Mouse (Mus musculus) intestine, embryonic 14.5 days (tissue): ENCODE measurements around the gene Fignl2. TPM values are rescaled to one million over a fixed set of nuclear protein-coding genes. Genes with fewer than 3 reads are reported as not detected.
"Not testable (repeated sequence)": the region's sequence is repeated elsewhere in the genome, so short reads cannot be mapped to it uniquely, and the experiment has no call there.

Experiments used
- ATAC-seq: fragments of 200-750 bp; cut with Nextera tagmentation; replicated peaks from 2 replicates; pipeline ENCODE4 v1.8.0; 2017; ENCODE audit warnings: low read depth, moderate number of reproducible peaks, moderate TSS enrichment, moderate library complexity; ENCODE audit not compliant: low FRiP score, low TSS enrichment
- DNase-seq: peaks from one replicate; pipeline ENCODE4 v3.0.0-alpha.2; 2018; ENCODE audit warnings: low spot score
- H3K27ac ChIP-seq: fragments of 300-500 bp; sonication (generic); 2 replicates; pipeline ENCODE4 v1.5.1; 2014; ENCODE audit warnings: low read depth, mild to moderate bottlenecking, control low read depth
- H3K27me3 ChIP-seq: fragments of 300-500 bp; sonication (generic); replicated peaks from 2 replicates; pipeline ENCODE4 v1.6.1; 2014; ENCODE audit warnings: low read length, control low read depth; ENCODE audit not compliant: control insufficient read depth, insufficient read depth
- H3K36me3 ChIP-seq: fragments of 300-500 bp; sonication (generic); 2 replicates; pipeline ENCODE4 v1.6.1; 2014; ENCODE audit warnings: low read length, control low read depth; ENCODE audit not compliant: control insufficient read depth, insufficient read depth
- H3K4me1 ChIP-seq: fragments of 300-500 bp; sonication (generic); replicated peaks from 2 replicates; pipeline ENCODE4 v1.6.1; 2014; ENCODE audit warnings: low read length, control low read depth, mixed read lengths; ENCODE audit not compliant: control insufficient read depth, insufficient read depth
- H3K4me2 ChIP-seq: fragments of 300-500 bp; sonication (generic); 2 replicates; pipeline ENCODE4 v1.6.1; 2014; ENCODE audit warnings: low read length
- H3K4me3 ChIP-seq: fragments of 300-500 bp; sonication (generic); 2 replicates; pipeline ENCODE4 v1.5.1; 2014; ENCODE audit warnings: low read depth, low read length, control low read depth, mixed read lengths
- H3K9ac ChIP-seq: fragments of 300-500 bp; sonication (generic); 2 replicates; pipeline ENCODE4 v1.6.1; 2014; ENCODE audit warnings: mild to moderate bottlenecking, low read length
- H3K9me3 ChIP-seq: fragments of 300-500 bp; sonication (generic); 2 replicates; pipeline ENCODE4 v1.6.1; 2016; ENCODE audit warnings: low read length, control low read depth; ENCODE audit not compliant: control insufficient read depth
- WGBS: fragments of 180-500 bp; shearing (Covaris S2); extraction: QIAGEN DNeasy Blood & Tissue Kit; methylation state at CpG from one replicate; pipeline ENCODE4 v1.1.7; 2014; 5-methylcytosine and 5-hydroxymethylcytosine counted together
- polyA plus RNA-seq: library from polyadenylated mRNA; unstranded; fragments of >200 nt; fragmentation: Nextera tagmentation; extraction: Ambion mirVana; gene quantifications from 2 replicates; pipeline ENCODE4 v1.2.1, GENCODE M21; 2014

Fignl2 gene
- polyA plus RNA-seq, 1 experiment from 2014 or later, result 0.43 TPM

DNA sequence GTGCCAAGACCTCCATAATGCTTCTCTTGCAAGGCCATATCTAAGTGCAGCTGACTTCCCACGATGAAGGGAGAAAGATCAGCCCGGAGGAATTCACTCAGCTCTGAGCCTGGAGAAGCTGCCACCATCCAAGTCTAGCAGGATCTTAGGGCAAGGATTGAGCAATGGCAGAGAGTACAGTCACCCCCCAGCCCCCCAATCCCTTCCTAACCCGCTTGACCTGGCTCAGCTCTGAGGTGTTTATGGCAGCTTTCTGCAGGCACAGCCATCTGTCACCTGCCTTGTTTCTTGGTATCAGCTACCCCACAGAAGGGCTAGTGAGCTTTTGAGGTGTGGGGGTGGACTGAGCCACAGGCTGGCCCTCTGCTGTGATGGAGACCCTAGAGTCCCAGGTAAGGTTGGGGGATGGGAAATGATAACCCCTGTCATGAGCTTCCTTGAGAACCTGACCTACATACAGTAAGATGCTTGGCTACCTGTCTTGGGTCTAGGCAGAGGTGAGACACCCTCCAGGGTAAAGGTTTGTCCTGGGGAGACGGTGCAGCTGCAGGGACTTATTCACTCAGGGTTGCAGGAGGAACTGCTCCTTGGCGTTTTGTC is 37.2 kb upstream of the Fignl2 start, which contains the start of gene Ankrd33:
TSS of gene Ankrd33 (plus strand) at position 245 of the 600 bp plus-strand sequence.
- Histone ChIP-seq H3K27me3 (no peaks in the 10 kb centered on the region), H3K9me3 (no peaks in the 10 kb centered on the region), H3K9ac (no peak within 1 kb of the TSS), H3K36me3 (no peaks in the 10 kb centered on the region), H3K4me3 (no peak within 1 kb of the TSS), H3K4me2 (no peak within 1 kb of the TSS), H3K27ac (no peak within 1 kb of the TSS), H3K4me1 (peaks cover 5% of the 10 kb centered on the region; the same call in 1 of the 2 replicates)
- DNase-seq (no peak), ATAC-seq (no peak)
- 77% methylated on average over 5 of the region's 5 CpGs for WGBS

GRCm38 (mm10) chr15:101113778-101114177 is 35.4 kb upstream of the Fignl2 start:
- not testable (repeated sequence) for H3K36me3 ChIP-seq, H3K9me3 ChIP-seq, H3K9ac ChIP-seq, H3K4me2 ChIP-seq, H3K4me1 ChIP-seq, DNase-seq, H3K27ac ChIP-seq, ATAC-seq, H3K4me3 ChIP-seq, H3K27me3 ChIP-seq
- 87% methylated on average over 2 of the region's 2 CpGs for WGBS

DNA sequence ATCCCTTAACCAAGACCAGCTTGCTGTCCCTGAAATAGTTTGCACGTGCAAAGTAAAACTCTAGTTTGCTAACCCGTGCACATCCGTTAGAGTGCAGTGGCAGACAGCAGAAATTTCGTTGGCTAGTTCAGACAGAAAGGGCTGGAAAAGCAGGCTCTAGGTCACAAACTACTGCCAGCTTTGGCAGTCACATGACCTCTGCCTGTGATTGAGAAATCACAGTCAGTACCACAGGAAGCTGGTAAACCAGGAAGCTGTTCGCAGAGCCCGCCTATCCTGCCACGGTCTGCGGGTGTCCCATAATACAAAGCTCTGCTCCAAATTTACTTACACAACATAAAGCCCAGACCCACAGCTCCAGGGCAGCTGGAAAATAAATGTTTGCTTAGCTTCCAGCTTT is 34.8 kb upstream of the Fignl2 start:
- no peaks in the 10 kb centered on the region for H3K9me3 ChIP-seq
- H3K27me3 ChIP-seq, result no peaks in the 10 kb centered on the region
- DNase-seq, result no peak
- H3K4me1 ChIP-seq, result no peaks in the 10 kb centered on the region
- no peaks in the 10 kb centered on the region for H3K36me3 ChIP-seq
- no peak for ATAC-seq
- H3K4me3 ChIP-seq, result no peak overlapping the region
- WGBS, result 60% methylated on average over 8 of the region's 8 CpGs
- no peak overlapping the region for H3K4me2 ChIP-seq
- H3K9ac ChIP-seq, result no peak overlapping the region
- H3K27ac ChIP-seq, result peak overlapping the region; percentile 33; the same call in 1 of the 2 replicates

DNA sequence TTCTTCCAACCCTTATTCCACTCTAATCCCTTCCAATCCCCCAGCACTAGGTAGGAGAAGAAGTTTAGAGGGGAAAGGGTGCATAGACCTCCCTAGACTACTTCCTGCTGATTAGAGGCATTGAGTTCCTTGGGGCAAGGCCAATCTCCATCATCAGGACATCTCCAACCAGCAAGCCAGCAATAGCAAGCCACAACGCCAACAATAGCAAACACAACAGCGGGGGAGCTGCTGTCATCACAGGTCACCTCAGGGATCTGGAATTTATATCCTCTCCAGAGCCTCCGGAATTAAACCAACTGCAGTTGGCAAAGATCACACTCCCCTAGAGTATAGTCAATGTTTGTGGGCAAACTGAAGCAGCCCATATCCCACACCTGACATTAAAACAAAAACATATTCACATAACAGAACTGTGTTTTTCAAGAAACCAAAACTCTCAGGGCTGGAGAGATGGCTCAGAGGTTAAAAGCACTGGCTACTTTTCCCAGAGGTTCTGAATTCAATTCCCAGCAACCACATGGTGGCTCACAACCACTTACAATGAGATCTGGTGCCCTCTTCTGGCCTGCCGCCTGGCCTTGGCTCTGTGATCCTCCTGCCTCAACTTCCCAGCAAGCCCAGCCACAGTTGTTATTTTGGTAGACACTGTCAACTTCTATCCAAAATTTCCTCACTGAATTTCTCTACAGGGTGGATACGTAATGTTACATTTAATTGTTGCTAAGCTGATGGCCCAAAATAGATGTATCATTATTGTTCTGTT is 29.7 kb upstream of the Fignl2 start:
- DNase-seq (no peak), ATAC-seq (no peak)
- no peak overlapping the region for H3K27ac ChIP-seq
- no peaks in the 10 kb centered on the region for H3K36me3 ChIP-seq
- H3K4me1 ChIP-seq, result no peaks in the 10 kb centered on the region
- 86% methylated on average over 5 of the region's 5 CpGs for WGBS
- no peak overlapping the region for H3K4me3 ChIP-seq
- no peak overlapping the region for H3K4me2 ChIP-seq
- H3K9ac ChIP-seq, result no peak overlapping the region
- no peaks in the 10 kb centered on the region for H3K9me3 ChIP-seq
- H3K27me3 ChIP-seq, result no peaks in the 10 kb centered on the region

- no peak overlapping the region for H3K9ac ChIP-seq
- ATAC-seq, result no peak
- H3K9me3 ChIP-seq, result no peaks in the 10 kb centered on the region
- 85% methylated on average over 10 of the region's 10 CpGs for WGBS
- H3K4me1 ChIP-seq, result no peaks in the 10 kb centered on the region
- no peaks in the 10 kb centered on the region for H3K27me3 ChIP-seq
- H3K4me2 ChIP-seq, result no peak overlapping the region
- no peak overlapping the region for H3K4me3 ChIP-seq
- DNase-seq, result no peak
- H3K36me3 ChIP-seq, result no peaks in the 10 kb centered on the region
- no peak overlapping the region for H3K27ac ChIP-seq
These were observed 27.6 kb upstream of the Fignl2 start for GRCm38 (mm10) chr15:101106011-101106410.

- 22% methylated on average over 12 of the region's 12 CpGs for WGBS
- no peaks in the 10 kb centered on the region for H3K27me3 ChIP-seq
- peak overlapping the region; percentile 30; the same call in 1 of the 2 replicates for H3K4me2 ChIP-seq
- peak; percentile 54 for ATAC-seq
- H3K36me3 ChIP-seq, result no peaks in the 10 kb centered on the region
- H3K4me1 ChIP-seq, result no peaks in the 10 kb centered on the region
- DNase-seq, result peak; percentile 91
- no peak overlapping the region for H3K4me3 ChIP-seq
- H3K9ac ChIP-seq, result no peak overlapping the region
- no peaks in the 10 kb centered on the region for H3K9me3 ChIP-seq
- no peak overlapping the region for H3K27ac ChIP-seq
These were observed 27.2 kb upstream of the Fignl2 start for GRCm38 (mm10) chr15:101105496-101105994.

GRCm38 (mm10) chr15:101103605-101104304 is 25.4 kb upstream of the Fignl2 start:
- WGBS, result 74% methylated on average over 9 of the region's 9 CpGs

GRCm38 (mm10) chr15:101100996-101101395 is 22.6 kb upstream of the Fignl2 start:
- H3K36me3 ChIP-seq, result no peaks in the 10 kb centered on the region
- peaks cover 11% of the 10 kb centered on the region for H3K4me1 ChIP-seq
- no peaks in the 10 kb centered on the region for H3K27me3 ChIP-seq
- no peak overlapping the region for H3K9ac ChIP-seq
- no peaks in the 10 kb centered on the region for H3K9me3 ChIP-seq
- no peak overlapping the region for H3K4me2 ChIP-seq
- DNase-seq (no peak), ATAC-seq (no peak)
- no peak overlapping the region for H3K4me3 ChIP-seq
- H3K27ac ChIP-seq, result no peak overlapping the region
- 85% methylated on average over 3 of the region's 3 CpGs for WGBS

More at GRCm38 (mm10) chr15:101103605-101104304, 25.4 kb upstream of the Fignl2 start:
- H3K9me3 ChIP-seq, result no peaks in the 10 kb centered on the region
- H3K9ac ChIP-seq, result no peak overlapping the region
- H3K4me2 ChIP-seq, result no peak overlapping the region
- H3K4me3 ChIP-seq, result no peak overlapping the region
- no peak for DNase-seq
- H3K27me3 ChIP-seq, result no peaks in the 10 kb centered on the region
- no peak for ATAC-seq
- H3K27ac ChIP-seq, result no peak overlapping the region
- no peaks in the 10 kb centered on the region for H3K36me3 ChIP-seq
- no peaks in the 10 kb centered on the region; the same call in 1 of the 2 replicates for H3K4me1 ChIP-seq
